Mouse (Mus musculus) olfactory bulb, adult 2 months (tissue): Measurements from ENCODE around the gene Dhx33. TPM values are rescaled to one million over a fixed set of nuclear protein-coding genes. Genes with fewer than 3 reads are reported as not detected.

Experiments
- H3K27ac ChIP-seq: fragments of 200-500 bp; 2 replicates; pipeline ENCODE4 v1.5.1; 2012; ENCODE audit warnings: low read depth, low read length; ENCODE audit not compliant: insufficient read depth
- H3K4me1 ChIP-seq: fragments of 200-500 bp; 2 replicates; pipeline ENCODE4 v1.6.1; 2012; ENCODE audit warnings: low read length; ENCODE audit not compliant: control insufficient read depth, insufficient read depth
- H3K4me3 ChIP-seq: fragments of 200-500 bp; 2 replicates; pipeline ENCODE4 v1.5.1; 2012; ENCODE audit warnings: mild to moderate bottlenecking, low read depth, low read length, moderate library complexity; ENCODE audit not compliant: insufficient read depth
- CTCF ChIP-seq: fragments of 200-500 bp; IDR thresholded peaks from 2 replicates; pipeline ENCODE4 v1.5.1; 2012; ENCODE audit warnings: low read depth, mild to moderate bottlenecking, low read length, moderate library complexity; ENCODE audit not compliant: insufficient read depth
- POLR2A ChIP-seq: fragments of 200-500 bp; IDR thresholded peaks from 2 replicates; pipeline ENCODE4 v1.6.1; 2012; ENCODE audit warnings: mild to moderate bottlenecking, low read depth, low read length, moderate library complexity; ENCODE audit not compliant: insufficient read depth
- WGBS: fragments of 180-500 bp; shearing (Covaris S2); methylation state at CpG from one replicate; pipeline ENCODE4 v1.1.7; 2018; 5-methylcytosine and 5-hydroxymethylcytosine counted together
- polyA plus RNA-seq: library from polyadenylated mRNA; stranded (reverse); fragments of >200 nt; gene quantifications from 2 replicates; pipeline ENCODE4 v1.2.4, GENCODE M21; 2012; ENCODE audit warnings: low replicate concordance; ENCODE audit not compliant: missing spikeins, insufficient read depth, insufficient read length

Gene Dhx33
- polyA plus RNA-seq, 1 experiment: not detected

DNA sequence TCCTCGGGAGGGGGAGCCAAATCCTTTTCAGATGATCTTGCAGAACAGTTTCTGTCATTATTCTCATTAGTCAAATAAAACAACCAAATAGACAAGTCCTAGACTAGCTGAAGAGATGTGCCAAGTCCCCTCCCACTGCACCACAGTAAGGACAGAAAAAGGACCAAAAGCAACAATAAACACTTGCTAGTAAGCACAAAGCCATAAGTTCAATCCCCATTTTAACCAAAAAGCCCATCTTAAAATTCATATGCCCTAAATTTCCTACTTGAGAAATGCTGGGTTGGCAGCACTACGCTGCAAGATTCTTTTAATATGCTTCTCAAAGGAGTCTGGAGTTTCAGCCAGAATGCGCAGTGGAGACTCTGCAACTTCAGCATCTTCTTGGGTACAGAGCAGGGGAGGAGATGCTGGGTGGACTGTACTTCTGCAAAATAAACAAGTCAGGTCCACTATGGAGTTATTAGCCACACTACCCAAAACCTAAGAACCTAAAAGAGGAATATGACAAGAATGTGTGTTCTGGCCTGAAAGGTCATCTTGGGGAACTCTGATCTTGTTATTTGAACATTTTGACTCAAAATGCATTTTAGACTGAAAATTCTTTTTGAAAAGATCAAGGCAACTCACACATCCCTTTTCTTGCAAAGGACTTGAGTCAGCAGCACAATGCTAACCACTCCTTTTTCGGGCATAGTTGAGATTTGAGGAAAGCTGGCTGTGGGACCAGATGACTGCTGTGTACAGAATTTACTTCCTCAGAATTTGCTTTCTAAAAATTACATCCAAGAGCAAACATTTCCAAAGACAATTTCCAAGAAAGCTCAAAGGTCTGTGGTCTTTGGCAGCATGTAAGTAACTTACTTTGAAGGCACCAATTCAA is 59.1 kb downstream of the Dhx33 start:
- no peaks in the 10 kb centered on the region for H3K4me1 ChIP-seq
- TF ChIP-seq CTCF: no peak
- no peak for TF ChIP-seq POLR2A
- no peak overlapping the region for H3K27ac ChIP-seq
- H3K4me3 ChIP-seq: no peak overlapping the region
- 84% methylated on average over 4 of the region's 4 CpGs for WGBS

DNA sequence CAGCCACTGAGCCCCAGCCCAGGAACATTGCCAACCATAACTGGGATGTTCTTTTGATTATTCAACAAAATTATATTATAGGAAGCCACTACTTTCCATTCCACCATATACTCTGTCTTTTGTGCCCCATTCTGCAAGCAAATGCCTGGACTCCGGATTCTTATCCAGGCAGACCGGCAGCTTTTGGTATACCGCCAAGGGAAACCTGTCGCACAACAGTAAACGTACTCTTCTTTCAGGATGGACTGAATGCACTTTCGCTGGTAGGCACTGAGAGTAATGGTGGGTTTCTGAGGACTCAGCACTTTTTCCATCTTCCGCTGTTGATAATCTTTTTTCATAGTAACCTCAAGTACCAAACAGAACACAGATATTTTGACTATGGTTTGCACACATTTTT is 60.6 kb downstream of the Dhx33 start:
- Histone ChIP-seq H3K27ac (no peak overlapping the region), H3K4me1 (no peaks in the 10 kb centered on the region), H3K4me3 (no peak overlapping the region)
- 82% methylated on average over 7 of the region's 7 CpGs for WGBS
- TF ChIP-seq CTCF: no peak
- TF ChIP-seq POLR2A: no peak

DNA sequence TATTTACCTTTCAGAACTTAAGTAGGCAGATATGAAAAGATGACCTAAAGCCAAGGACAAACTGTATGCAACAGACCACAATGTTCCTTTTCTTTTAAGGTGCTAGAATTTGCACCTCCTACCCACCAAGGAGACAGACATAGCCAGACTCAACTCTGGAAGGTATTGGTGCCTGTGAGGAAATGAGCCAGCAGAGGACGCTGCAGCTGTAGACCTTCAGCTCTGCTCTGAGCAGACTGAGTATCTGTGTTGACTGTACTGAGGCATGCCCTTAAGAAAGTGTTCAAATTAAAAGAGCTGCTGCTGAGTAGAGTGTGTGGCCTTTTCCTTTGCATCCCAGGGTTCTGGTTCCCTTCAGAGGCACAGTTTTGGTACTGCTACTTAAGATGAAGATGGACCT is 61.6 kb downstream of the Dhx33 start:
- TF ChIP-seq POLR2A: no peak
- TF ChIP-seq CTCF: no peak
- H3K4me1 ChIP-seq: no peaks in the 10 kb centered on the region
- H3K27ac ChIP-seq: no peak overlapping the region
- no peak overlapping the region for H3K4me3 ChIP-seq
- 91% methylated on average over 1 of the region's 1 CpGs for WGBS

GRCm38 (mm10) chr11:70935316-70935715 is 68.9 kb downstream of the Dhx33 start:
- 79% methylated on average over 7 of the region's 7 CpGs for WGBS
- no peak overlapping the region for H3K27ac ChIP-seq
- H3K4me1 ChIP-seq: no peaks in the 10 kb centered on the region
- no peak for TF ChIP-seq CTCF
- no peak for TF ChIP-seq POLR2A
- no peak overlapping the region for H3K4me3 ChIP-seq

Other genes with a start within 250 kb of the Dhx33 start
- gene Zfp3, start 240.2 kb downstream of the Dhx33 start, polyA plus RNA-seq: not detected in 2 replicates
- gene Scimp, start 191.9 kb downstream of the Dhx33 start, polyA plus RNA-seq: not detected in 2 replicates
- not detected in 2 replicates for gene Rabep1, start 159.7 kb downstream of the Dhx33 start, polyA plus RNA-seq
- gene Nup88, start 34.5 kb downstream of the Dhx33 start, polyA plus RNA-seq: not detected in 2 replicates
- not detected in 2 replicates for gene Rpain, start 34.2 kb downstream of the Dhx33 start, polyA plus RNA-seq
- not detected in 2 replicates for gene C1qbp, start 21.4 kb downstream of the Dhx33 start, polyA plus RNA-seq
- 153 TPM in 1 of 2 replicates, not detected in the other for gene Mis12, start 15.2 kb upstream of the Dhx33 start, polyA plus RNA-seq
- not detected in 2 replicates for gene Derl2, start 15.4 kb upstream of the Dhx33 start, polyA plus RNA-seq
- gene 6330403K07Rik, start 29.1 kb upstream of the Dhx33 start, polyA plus RNA-seq: not detected in 2 replicates
- not detected in 2 replicates for gene Nlrp1a, start 140.3 kb upstream of the Dhx33 start, polyA plus RNA-seq
- gene Nlrp1b, start 226.3 kb upstream of the Dhx33 start, polyA plus RNA-seq: not detected in 2 replicates